Mouse (Mus musculus) CD4-positive, CD25-positive, alpha-beta regulatory T cell, adult 4 months (primary cell): ENCODE measurements at regions not wholly inside any gene's neighbourhood (a gene's known extent, or its start where the extent isn't known, plus 50 kb on each side); places are given as distances from the start of the nearest gene placed in this dataset.
"Not testable (repeated sequence)": the region's sequence is repeated elsewhere in the genome, so short reads cannot be mapped to it uniquely, and the experiment has no call there.

Experiments
- ATAC-seq: one replicate; pipeline ENCODE4 v1.8.0; 2017

- ATAC-seq = no peak
Observed at GRCm38 (mm10) chr13:52339156-52339555, 191.9 kb downstream of the Diras2 start.

GRCm38 (mm10) chr13:52341981-52342380 lies 189.1 kb downstream of the Diras2 start:
- ATAC-seq = no peak

GRCm38 (mm10) chr13:52344383-52344782 lies 186.7 kb downstream of the Diras2 start:
- no peak for ATAC-seq

GRCm38 (mm10) chr13:52344853-52345252 lies 186.2 kb downstream of the Diras2 start:
- no peak for ATAC-seq

- ATAC-seq = no peak
Observed at GRCm38 (mm10) chr13:52345375-52346026, 185.6 kb downstream of the Diras2 start.

- ATAC-seq = no peak
Observed at GRCm38 (mm10) chr13:52346027-52346375, 185.1 kb downstream of the Diras2 start.

- ATAC-seq = no peak
Observed at GRCm38 (mm10) chr13:52347631-52348030, 183.4 kb downstream of the Diras2 start.

GRCm38 (mm10) chr13:52349606-52350005 lies 181.5 kb downstream of the Diras2 start:
- no peak for ATAC-seq

- no peak for ATAC-seq
Observed at GRCm38 (mm10) chr13:52352576-52352975, 178.5 kb downstream of the Diras2 start.

- no peak for ATAC-seq
Observed at GRCm38 (mm10) chr13:52353437-52353836, 177.6 kb downstream of the Diras2 start.

- no peak for ATAC-seq
Observed at GRCm38 (mm10) chr13:52353966-52354365, 177.1 kb downstream of the Diras2 start.

GRCm38 (mm10) chr13:52355921-52356320 lies 175.2 kb downstream of the Diras2 start:
- ATAC-seq = not testable (repeated sequence)

GRCm38 (mm10) chr13:52359332-52359731 lies 171.7 kb downstream of the Diras2 start:
- ATAC-seq = not testable (repeated sequence)

GRCm38 (mm10) chr13:52361177-52361846 lies 169.8 kb downstream of the Diras2 start:
- no peak for ATAC-seq

GRCm38 (mm10) chr13:52362266-52362665 lies 168.8 kb downstream of the Diras2 start:
- ATAC-seq = no peak

GRCm38 (mm10) chr13:52369851-52370250 lies 161.2 kb downstream of the Diras2 start:
- no peak for ATAC-seq

GRCm38 (mm10) chr13:52371986-52372385 lies 159.1 kb downstream of the Diras2 start:
- ATAC-seq = no peak

- ATAC-seq = no peak
Observed at GRCm38 (mm10) chr13:52374781-52375180, 156.3 kb downstream of the Diras2 start.

- no peak for ATAC-seq
Observed at GRCm38 (mm10) chr13:52378236-52378635, 152.8 kb downstream of the Diras2 start.

GRCm38 (mm10) chr13:52389271-52389670 lies 141.8 kb downstream of the Diras2 start:
- ATAC-seq = no peak

GRCm38 (mm10) chr13:52395786-52396185 lies 135.3 kb downstream of the Diras2 start:
- no peak for ATAC-seq

GRCm38 (mm10) chr13:52398344-52398743 lies 132.7 kb downstream of the Diras2 start:
- no peak for ATAC-seq

GRCm38 (mm10) chr13:52399143-52399542 lies 131.9 kb downstream of the Diras2 start:
- no peak for ATAC-seq

GRCm38 (mm10) chr13:52403805-52404204 lies 127.3 kb downstream of the Diras2 start:
- no peak for ATAC-seq

GRCm38 (mm10) chr13:52416301-52416700 lies 114.8 kb downstream of the Diras2 start:
- no peak for ATAC-seq
